Mouse (Mus musculus) heart, embryonic 14.5 days (tissue): Measurements from ENCODE around the gene Ankzf1. TPM values are rescaled to one million over a fixed set of nuclear protein-coding genes. Genes with fewer than 3 reads are reported as not detected.

Experiments used
- ATAC-seq: fragments of 200-750 bp; cut with Nextera tagmentation; 2 replicates; pipeline ENCODE4 v1.8.0; 2017; ENCODE audit warnings: low read depth, moderate TSS enrichment; ENCODE audit not compliant: insufficient number of reproducible peaks, insufficient read depth, low FRiP score
- H3K27ac ChIP-seq, 2 experiments: fragments of 200-500 bp in 1 of 2; fragments of 300-500 bp in 1 of 2; sonication (generic) in 1 of 2; replicated peaks in 1 of 2; 2 replicates each; pipeline ENCODE4 v1.5.1; 2012 to 2014; ENCODE audit warnings: low read depth in 2 of 2, low read length in 2 of 2, control low read depth in 1 of 2, mild to moderate bottlenecking in 1 of 2, mixed read lengths in 1 of 2; ENCODE audit not compliant: control insufficient read depth in 1 of 2, insufficient read depth in 1 of 2
- H3K27me3 ChIP-seq: fragments of 300-500 bp; sonication (generic); 2 replicates; pipeline ENCODE4 v1.6.1; 2014; ENCODE audit warnings: mild to moderate bottlenecking, low read length, control low read depth; ENCODE audit not compliant: control insufficient read depth, insufficient read depth
- H3K36me3 ChIP-seq: fragments of 300-500 bp; sonication (generic); 2 replicates; pipeline ENCODE4 v1.6.1; 2014; ENCODE audit warnings: mild to moderate bottlenecking, control low read depth, low read length, mixed read lengths; ENCODE audit not compliant: control insufficient read depth, insufficient read depth
- H3K4me1 ChIP-seq, 2 experiments: fragments of 200-500 bp in 1 of 2; fragments of 300-500 bp in 1 of 2; sonication (generic) in 1 of 2; 2 replicates each; pipeline ENCODE4 v1.6.1; 2012 to 2014; ENCODE audit warnings: low read length in 2 of 2, control low read depth in 1 of 2, mixed read lengths in 1 of 2; ENCODE audit not compliant: control insufficient read depth in 2 of 2, insufficient read depth in 2 of 2
- H3K4me2 ChIP-seq: fragments of 300-500 bp; sonication (generic); 2 replicates; pipeline ENCODE4 v1.6.1; 2014; ENCODE audit warnings: mild to moderate bottlenecking, low read length
- H3K4me3 ChIP-seq, 2 experiments: fragments of 200-500 bp in 1 of 2; fragments of 300-500 bp in 1 of 2; sonication (generic) in 1 of 2; 2 replicates each; pipeline ENCODE4 v1.5.1; 2012 to 2014; ENCODE audit warnings: low read length in 2 of 2, mild to moderate bottlenecking in 2 of 2, control low read depth in 1 of 2, low read depth in 1 of 2, moderate library complexity in 1 of 2; ENCODE audit not compliant: control insufficient read depth in 1 of 2, insufficient read depth in 1 of 2
- H3K9ac ChIP-seq: fragments of 300-500 bp; sonication (generic); 2 replicates; pipeline ENCODE4 v1.6.1; 2014; ENCODE audit warnings: mild to moderate bottlenecking, low read length
- H3K9me3 ChIP-seq: fragments of 300-500 bp; sonication (generic); 2 replicates; pipeline ENCODE4 v1.6.1; 2016; ENCODE audit warnings: low read length, control low read depth; ENCODE audit not compliant: control insufficient read depth
- WGBS: fragments of 180-500 bp; shearing (Covaris S2); extraction: QIAGEN DNeasy Blood & Tissue Kit; methylation state at CpG from one replicate; pipeline ENCODE4 v1.1.7; 2014; 5-methylcytosine and 5-hydroxymethylcytosine counted together
- polyA plus RNA-seq: library from polyadenylated mRNA; unstranded; fragments of >200 nt; fragmentation: Nextera tagmentation; extraction: Ambion mirVana; gene quantifications from 2 replicates; pipeline ENCODE4 v1.2.1, GENCODE M21; 2014

Ankzf1 gene
- polyA plus RNA-seq, 1 experiment from 2014 or later: 19.8 TPM

GRCm38 (mm10) chr1:75192452-75192851 is 501 bp downstream of the Ankzf1 start:
- no peaks in the 10 kb centered on the region for H3K27me3 ChIP-seq
- no peaks in the 10 kb centered on the region for H3K9me3 ChIP-seq
- H3K4me3 ChIP-seq: peak overlapping the region; percentile 56 to 66
- peak overlapping the region; percentile 83 to 90 for H3K27ac ChIP-seq
- under 1% methylated on average over 19 of the region's 19 CpGs for WGBS
- peaks cover 5 to 20% of the 10 kb centered on the region in 2 experiments for H3K4me1 ChIP-seq
- H3K9ac ChIP-seq: peak overlapping the region; percentile 87
- peaks cover 48% of the 10 kb centered on the region for H3K36me3 ChIP-seq
- H3K4me2 ChIP-seq: peak overlapping the region; percentile 69
- no peak for ATAC-seq

- ATAC-seq: no peak
- Histone ChIP-seq H3K9me3 (no peaks in the 10 kb centered on the region), H3K27ac (no peak overlapping the region), H3K4me3 (no peak overlapping the region), H3K36me3 (peaks cover 38% of the 10 kb centered on the region), H3K9ac (no peak overlapping the region), H3K27me3 (no peaks in the 10 kb centered on the region), H3K4me1 (no peaks in the 10 kb centered on the region), H3K4me2 (no peak overlapping the region)
- WGBS: 76% methylated on average over 1 of the region's 1 CpGs
Measured at GRCm38 (mm10) chr1:75201236-75201635, 9.3 kb downstream of the Ankzf1 start.

GRCm38 (mm10) chr1:75208967-75209678 is 17.2 kb downstream of the Ankzf1 start:
- Histone ChIP-seq H3K27ac (no peak overlapping the region), H3K36me3 (peaks cover 25% of the 10 kb centered on the region), H3K4me3 (peak overlapping the region; percentile 36 to 61), H3K4me2 (peak overlapping the region; percentile 93), H3K9me3 (no peaks in the 10 kb centered on the region), H3K27me3 (peaks cover 6% of the 10 kb centered on the region; the same call in 1 of the 2 replicates), H3K4me1 (peaks cover 10 to 16% of the 10 kb centered on the region in 2 experiments; a peak in 3 of 4 replicates), H3K9ac (peak overlapping the region; percentile 67)
- no peak for ATAC-seq
- 12% methylated on average over 34 of the region's 34 CpGs for WGBS

GRCm38 (mm10) chr1:75210136-75211087 is 18.5 kb downstream of the Ankzf1 start, which contains the start of the genes Glb1l and Stk16:
Gene Glb1l (minus strand): TSS chr1:75210813.
Gene Stk16 (plus strand): TSS chr1:75210838.
- H3K4me2 ChIP-seq: peak within 1 kb of the TSS; percentile 93
- peak within 1 kb of the TSS; percentile 97 for H3K9ac ChIP-seq
- peaks cover 6% of the 10 kb centered on the region; the same call in 1 of the 2 replicates for H3K27me3 ChIP-seq
- H3K4me1 ChIP-seq: peaks cover 10 to 16% of the 10 kb centered on the region in 2 experiments; a peak in 3 of 4 replicates
- 5% methylated on average over 42 of the region's 42 CpGs for WGBS
- H3K36me3 ChIP-seq: peaks cover 38% of the 10 kb centered on the region
- H3K27ac ChIP-seq: peak within 1 kb of the TSS in 1 of 2 experiments; percentile 15; a peak in 2 of 4 replicates
- peak within 1 kb of the TSS; percentile 71 to 97 for H3K4me3 ChIP-seq
- no peaks in the 10 kb centered on the region for H3K9me3 ChIP-seq
- ATAC-seq: peak; percentile 91

GRCm38 (mm10) chr1:75211141-75211708 is 19.3 kb downstream of the Ankzf1 start:
- WGBS: 10% methylated on average over 17 of the region's 17 CpGs
- ATAC-seq: no peak
- peak overlapping the region in 1 of 2 experiments; percentile 15; a peak in 2 of 4 replicates for H3K27ac ChIP-seq

GRCm38 (mm10) chr1:75212542-75212941 is 20.6 kb downstream of the Ankzf1 start:
- peaks cover 47% of the 10 kb centered on the region for H3K36me3 ChIP-seq
- ATAC-seq: no peak
- no peak overlapping the region for H3K4me2 ChIP-seq
- no peaks in the 10 kb centered on the region for H3K9me3 ChIP-seq
- H3K4me1 ChIP-seq: peaks cover 10 to 16% of the 10 kb centered on the region in 2 experiments; a peak in 3 of 4 replicates
- H3K27me3 ChIP-seq: peaks cover 9% of the 10 kb centered on the region
- no peak overlapping the region for H3K4me3 ChIP-seq
- 86% methylated on average over 4 of the region's 4 CpGs for WGBS
- H3K9ac ChIP-seq: no peak overlapping the region
- H3K27ac ChIP-seq: no peak overlapping the region

More at GRCm38 (mm10) chr1:75211141-75211708, 19.3 kb downstream of the Ankzf1 start:
- peaks cover 6% of the 10 kb centered on the region; the same call in 1 of the 2 replicates for H3K27me3 ChIP-seq
- peaks cover 10 to 16% of the 10 kb centered on the region in 2 experiments; a peak in 3 of 4 replicates for H3K4me1 ChIP-seq
- peaks cover 45% of the 10 kb centered on the region for H3K36me3 ChIP-seq
- H3K9ac ChIP-seq: peak overlapping the region; percentile 97
- peak overlapping the region; percentile 71 to 97 for H3K4me3 ChIP-seq
- no peaks in the 10 kb centered on the region for H3K9me3 ChIP-seq
- peak overlapping the region; percentile 93 for H3K4me2 ChIP-seq

- Histone ChIP-seq H3K27me3 (peaks cover 9% of the 10 kb centered on the region), H3K4me1 (peaks cover 10 to 16% of the 10 kb centered on the region in 2 experiments; a peak in 3 of 4 replicates), H3K4me2 (no peak overlapping the region), H3K9me3 (no peaks in the 10 kb centered on the region), H3K9ac (no peak overlapping the region), H3K4me3 (no peak overlapping the region), H3K36me3 (peaks cover 47% of the 10 kb centered on the region), H3K27ac (no peak overlapping the region)
- 79% methylated on average over 7 of the region's 7 CpGs for WGBS
- ATAC-seq: no peak
Measured at GRCm38 (mm10) chr1:75213096-75213495, 21.1 kb downstream of the Ankzf1 start.
